Mouse (Mus musculus): ENCODE results near the gene Smim20. TPM values are rescaled to one million over a fixed set of nuclear protein-coding genes. Genes with fewer than 3 reads are reported as not detected.

The Smim20 gene
- total RNA-seq (2021): 100 to 1,000 TPM in 1 of 2 experiments, 10 to 100 TPM in 1; 95.9 to 107 TPM

DNA sequence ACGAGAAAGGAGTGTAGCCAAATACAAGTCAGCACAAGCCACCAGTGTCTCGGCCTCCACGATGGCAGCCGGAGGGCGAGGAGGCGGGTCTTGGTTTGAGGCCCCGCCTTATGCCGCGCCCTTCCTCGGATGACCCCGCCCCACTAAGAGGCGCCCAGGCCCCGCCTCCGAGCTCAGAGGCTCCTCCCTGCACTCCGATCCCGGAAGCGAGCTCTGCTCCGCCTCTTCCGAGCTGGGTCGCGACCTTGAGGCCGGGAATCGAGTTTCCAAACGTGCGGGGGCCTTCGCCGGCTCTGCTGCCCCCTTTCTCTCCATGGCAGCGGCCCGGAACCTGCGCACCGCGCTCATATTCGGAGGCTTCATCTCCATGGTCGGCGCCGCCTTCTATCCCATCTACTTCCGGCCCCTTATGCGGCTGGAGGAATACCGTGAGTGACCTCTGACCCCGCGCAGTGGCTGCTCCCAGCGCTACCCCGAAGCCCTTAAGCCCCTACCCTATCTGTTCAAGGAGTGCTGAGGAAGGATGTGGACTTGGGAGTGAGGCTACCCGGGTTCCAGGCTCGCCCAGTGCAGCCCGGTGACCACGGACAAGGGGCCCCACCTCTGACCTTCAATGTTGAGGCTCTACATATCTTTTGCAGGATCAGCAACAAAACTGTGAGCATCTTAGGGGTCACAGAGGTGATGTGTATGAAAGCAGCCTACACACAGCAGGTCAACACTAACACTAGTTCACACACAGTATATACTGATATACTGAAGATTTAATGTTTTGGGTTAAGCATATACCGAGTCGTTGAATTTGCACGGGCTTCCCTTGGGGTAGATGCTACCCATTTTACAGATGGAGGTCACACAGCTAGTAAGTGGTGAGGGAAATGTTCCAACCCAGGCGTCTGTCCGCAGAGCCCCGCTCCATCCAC, at the start of gene Smim20:
Smim20 (plus strand) TSS at position 153 of the 923 bp plus-strand sequence.
- peak; percentile 84 to 85 for DNase-seq
- intact Hi-C loops (cut with DNase I): loop anchor here (5.0 kb wide), 1 partner anchor 320 kb away; no protein-coding TSS in a partner anchor

DNA sequence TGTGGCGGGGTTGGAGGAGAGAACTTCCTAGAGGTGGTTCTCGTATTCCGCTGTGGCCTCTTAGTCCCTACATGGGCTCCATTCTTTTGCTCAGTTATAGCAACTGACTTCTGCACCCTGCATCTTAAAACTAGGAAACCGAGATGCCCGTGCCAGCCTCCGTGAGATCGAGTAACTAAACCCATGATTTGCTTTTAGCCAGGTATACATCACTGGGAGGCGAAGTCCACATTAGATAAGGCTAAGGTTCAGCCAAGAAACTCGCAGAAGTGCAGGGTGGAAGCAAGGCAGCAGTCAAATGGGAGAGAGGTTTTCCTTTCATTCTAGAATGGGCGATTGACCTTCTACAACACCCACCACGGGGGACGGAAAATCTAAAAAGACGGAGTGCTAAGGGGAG, 41.4 kb upstream of the Smim20 start:
- intact Hi-C loops (cut with DNase I): no loop called here
- DNase-seq: no peak

DNA sequence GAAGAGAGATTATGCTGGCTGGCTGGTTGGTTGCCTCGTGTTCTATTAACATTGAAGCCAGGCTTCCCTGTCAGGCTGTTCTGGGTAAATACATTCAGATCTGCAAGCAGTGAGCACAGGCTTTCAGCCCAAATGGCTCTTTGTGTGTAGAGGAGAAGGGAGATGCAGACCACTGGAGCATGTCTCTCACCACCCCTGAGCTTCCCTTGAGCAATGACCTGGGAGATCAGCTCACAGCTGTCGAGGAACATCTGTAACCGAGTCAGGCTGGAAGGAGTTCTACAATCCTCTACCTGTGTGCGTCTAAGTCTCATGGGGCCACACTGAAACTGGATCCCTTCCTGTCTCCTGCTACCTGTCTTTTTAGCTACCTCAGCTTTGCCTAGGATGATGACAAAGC, 36.3 kb upstream of the Smim20 start:
- no peak for DNase-seq

DNA sequence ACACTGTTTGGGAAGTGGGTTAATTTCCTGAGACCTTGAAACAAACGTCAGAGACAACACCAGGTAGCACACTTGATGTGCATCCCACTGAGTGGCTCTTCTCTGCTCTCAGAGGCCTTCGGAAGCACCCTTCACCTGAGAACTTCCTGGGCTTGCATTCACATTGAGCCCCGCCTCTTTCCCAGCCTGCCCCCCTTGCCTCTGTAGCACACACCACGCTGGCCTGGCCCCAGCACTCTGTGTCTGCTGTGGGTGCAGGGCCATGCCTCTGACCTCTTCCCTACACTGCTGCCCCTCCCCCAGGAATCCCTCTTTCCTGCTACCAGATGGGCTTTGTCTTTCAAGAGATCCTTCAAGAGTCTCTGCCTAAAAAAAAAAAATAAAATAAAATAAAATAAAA, 31.3 kb upstream of the Smim20 start:
- intact Hi-C loops (cut with DNase I): no loop called here
- DNase-seq: no peak

More for the DNA sequence above, 36.3 kb upstream of the Smim20 start:
- intact Hi-C loops (cut with DNase I): no loop called here

DNA sequence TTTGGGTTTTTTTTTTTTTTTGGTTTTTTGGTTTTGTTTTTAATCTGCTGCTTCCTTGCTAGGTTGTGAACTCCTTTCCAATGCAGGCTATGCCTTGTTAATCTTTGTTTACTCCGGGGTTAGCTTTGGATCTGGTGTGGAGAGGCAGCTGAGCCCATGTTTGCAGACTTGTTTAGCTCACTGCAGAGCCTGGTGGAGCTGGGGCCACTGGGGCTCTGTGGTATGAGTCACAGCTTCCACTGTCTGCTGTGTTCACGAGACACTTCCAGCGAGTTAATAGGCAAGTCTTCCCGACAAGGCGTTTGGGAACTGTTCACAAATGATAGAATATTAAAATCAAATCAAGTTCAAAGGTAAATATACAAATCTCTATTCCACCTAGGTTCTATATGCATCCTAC, 30.7 kb upstream of the Smim20 start:
- intact Hi-C loops (cut with DNase I): no loop called here
- peak in 1 of 2 experiments; percentile 17 for DNase-seq

DNA sequence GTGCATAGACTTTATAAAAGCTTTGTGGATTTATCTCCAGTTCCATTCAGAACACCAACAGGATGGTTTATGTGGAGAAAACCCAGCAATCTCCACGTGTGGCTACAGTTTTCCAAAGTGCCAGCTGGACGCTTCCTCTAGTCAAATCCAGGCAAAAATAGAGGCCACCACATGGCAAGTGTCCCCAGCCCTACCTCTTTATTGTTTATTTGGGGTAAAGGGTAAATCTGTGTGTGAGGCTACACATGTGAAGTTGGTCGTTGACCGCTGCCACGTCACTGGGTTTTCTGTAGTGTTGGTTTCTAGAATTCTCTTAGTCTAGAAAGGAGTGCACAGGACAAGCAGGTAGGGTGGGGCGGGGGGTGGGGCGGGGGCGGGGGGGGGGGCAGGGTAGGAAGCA, 30.1 kb upstream of the Smim20 start:
- intact Hi-C loops (cut with DNase I): no loop called here
- DNase-seq: no peak

DNA sequence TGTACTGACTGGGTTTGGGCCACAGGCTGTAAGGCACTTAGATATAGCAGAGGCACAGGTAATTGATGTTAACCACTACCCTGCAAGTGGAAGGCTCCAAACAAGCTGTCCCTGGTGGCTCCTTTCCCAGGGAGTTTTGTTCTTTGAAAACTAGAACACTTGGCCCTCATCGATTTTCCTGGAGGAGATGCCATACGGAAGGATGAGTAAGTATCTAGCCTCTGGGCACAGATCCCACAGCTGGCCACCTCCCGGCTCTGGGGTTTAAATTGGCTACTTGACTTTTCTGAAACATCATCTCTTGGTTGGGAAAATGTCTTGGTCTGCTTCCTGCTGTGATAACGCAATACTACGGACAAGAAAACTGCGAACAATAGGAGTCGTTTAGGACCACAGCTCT, 28.1 kb upstream of the Smim20 start:
- intact Hi-C loops (cut with DNase I): no loop called here
- no peak for DNase-seq

DNA sequence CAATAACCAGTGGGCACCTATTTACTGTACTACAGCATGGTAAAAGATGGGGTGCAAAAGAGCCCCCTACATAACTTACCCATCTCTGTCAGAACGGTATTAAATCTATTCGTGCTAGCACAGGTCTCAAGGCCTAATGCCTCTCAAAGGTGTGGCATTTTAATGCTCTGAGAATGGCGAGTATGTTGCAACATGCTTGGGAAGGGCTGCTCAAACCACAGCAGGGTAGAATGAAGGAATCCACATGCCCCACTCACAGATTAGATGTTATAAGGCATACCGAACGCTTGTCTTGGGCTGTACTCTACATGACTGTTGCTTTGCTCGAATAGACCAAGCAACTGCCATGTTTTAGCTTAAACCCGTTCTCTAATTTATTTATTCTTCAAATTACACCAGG, 27.7 kb upstream of the Smim20 start:
- intact Hi-C loops (cut with DNase I): no loop called here
- DNase-seq: no peak

DNA sequence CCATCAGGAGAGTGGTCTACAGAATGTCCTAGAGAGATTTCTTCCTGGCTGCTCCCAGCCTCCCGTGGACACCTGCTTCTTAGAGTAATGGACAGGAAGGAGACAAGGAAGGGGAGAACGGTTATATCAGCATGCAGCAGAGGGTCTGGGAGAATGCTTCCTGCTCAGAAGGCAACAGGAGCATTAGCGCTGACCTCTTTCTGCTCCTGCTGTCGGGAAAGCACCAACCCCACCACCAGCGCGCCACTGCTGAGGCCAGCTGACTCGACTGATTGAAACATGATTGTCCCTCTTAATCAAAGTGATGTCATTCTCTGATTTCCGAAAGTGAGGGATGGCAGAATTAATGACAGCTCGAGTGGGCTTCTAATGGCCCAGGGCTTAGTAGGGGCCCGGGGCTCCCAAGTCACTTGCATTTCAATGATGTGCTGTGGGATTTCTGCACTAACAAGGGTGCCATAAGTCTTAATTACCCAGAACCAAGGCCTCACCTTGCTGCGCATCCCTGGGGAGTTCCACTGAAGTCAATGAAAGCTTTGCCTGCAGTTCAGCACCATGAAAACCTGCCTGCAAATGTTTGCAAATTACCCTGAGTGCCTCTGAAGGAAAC, 26.9 kb upstream of the Smim20 start:
- intact Hi-C loops (cut with DNase I): no loop called here
- no peak for DNase-seq

DNA sequence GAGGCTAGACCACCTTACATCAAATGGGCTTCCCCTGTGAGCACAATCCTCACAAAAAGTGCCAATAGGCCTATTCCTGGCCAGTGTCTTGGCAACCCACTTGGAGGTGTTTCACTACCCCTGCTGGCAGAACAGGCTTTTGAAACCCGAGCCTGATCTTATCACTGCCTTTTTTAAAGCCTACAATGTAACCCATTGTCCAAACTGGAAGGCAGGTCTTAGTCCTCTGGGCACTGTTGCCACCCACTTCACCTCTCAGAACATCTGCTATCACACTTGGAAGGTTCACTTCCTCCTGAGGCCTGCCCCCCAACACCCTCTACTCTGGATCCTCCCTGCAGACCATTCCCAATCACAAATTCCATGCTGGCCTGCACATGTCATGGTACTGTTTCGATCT, 25.8 kb upstream of the Smim20 start:
- intact Hi-C loops (cut with DNase I): no loop called here
- no peak for DNase-seq

DNA sequence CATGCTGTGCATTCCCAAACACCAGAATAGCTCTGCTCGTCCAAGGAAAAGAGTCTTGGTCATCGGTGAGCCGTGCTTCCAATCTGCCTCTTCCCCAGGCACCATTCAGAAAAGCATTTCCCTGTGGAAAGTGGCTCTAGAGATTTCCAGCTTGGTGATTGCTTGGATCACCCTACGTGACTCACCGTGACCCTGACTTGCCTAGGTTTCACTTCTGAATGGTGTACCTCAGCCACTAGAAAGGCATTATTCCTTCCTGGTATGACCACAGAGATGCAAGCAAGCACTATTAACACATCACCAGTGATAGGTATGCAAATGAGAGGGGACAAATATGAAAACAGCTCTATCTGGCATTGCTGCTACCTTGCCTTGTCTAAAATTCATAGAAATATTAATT, 24.9 kb upstream of the Smim20 start:
- intact Hi-C loops (cut with DNase I): no loop called here
- DNase-seq: no peak

DNA sequence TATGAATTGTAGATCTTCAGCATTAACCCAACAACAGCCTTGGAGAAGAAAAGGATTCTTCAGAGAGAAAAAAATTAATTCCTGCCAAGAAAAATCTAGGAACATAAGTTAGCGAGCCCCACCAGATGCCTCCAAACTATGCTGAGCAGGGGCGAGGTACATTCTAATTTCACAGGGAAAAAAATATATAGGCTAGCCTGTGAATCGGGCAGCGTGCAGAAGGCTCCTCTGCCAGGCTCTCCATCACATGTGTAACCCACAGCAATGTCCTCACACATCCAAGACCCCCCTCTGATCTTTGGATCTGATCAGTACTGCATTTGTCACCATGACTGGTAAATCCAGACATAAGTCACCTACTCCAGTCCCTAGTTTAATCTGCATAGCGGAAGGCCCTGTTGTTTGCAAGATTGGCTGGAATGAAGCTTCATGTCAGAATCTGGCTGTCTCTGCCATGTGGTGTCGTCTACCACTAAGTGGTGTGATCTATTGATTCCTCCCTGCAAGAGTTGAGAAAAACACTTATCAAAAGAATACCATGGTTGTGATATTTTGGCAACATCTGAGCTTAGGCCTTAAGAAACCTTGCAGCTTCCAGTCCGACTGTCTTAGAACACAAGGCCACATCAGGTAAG, 23.9 kb upstream of the Smim20 start:
- intact Hi-C loops (cut with DNase I): no loop called here
- no peak for DNase-seq

DNA sequence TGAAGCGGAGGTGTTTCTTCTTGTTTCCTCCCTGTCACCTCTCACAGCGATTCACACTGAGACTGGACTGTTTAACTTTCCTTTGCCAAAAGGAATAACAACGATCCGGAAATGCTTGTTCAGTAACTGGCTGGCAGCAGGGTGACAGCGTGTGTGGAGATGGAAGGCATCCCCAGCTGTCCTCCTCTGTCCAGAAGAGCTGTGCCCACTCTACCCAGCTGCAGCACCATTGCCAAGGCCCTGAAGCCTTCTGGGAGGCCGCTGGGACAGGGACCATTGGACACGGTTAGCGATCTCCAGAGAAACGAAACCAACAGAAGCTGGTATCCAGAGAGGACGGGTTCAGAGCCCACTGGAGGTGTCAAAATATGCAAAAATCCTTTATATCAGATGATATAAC, 22.9 kb upstream of the Smim20 start:
- intact Hi-C loops (cut with DNase I): no loop called here
- DNase-seq: no peak

DNA sequence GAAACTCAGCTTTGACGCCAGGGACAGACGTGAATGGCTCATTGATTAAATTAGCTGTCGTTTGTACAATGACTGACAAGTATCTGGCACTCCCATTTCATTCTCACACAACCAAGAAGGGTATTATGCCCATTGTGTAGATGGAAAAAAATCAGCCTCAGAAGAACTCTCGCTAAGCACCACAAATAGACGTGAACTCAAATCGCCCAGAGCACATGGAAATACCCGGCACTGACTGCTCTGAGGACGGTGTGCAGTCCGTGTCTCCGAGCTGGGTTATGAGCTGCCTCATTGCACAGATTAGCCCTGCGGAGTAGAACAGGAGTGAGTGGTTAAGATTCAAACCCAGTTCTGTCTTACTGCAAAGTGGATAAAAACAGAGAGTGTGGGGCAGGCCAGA, 18.4 kb upstream of the Smim20 start:
- intact Hi-C loops (cut with DNase I): no loop called here
- DNase-seq: no peak

DNA sequence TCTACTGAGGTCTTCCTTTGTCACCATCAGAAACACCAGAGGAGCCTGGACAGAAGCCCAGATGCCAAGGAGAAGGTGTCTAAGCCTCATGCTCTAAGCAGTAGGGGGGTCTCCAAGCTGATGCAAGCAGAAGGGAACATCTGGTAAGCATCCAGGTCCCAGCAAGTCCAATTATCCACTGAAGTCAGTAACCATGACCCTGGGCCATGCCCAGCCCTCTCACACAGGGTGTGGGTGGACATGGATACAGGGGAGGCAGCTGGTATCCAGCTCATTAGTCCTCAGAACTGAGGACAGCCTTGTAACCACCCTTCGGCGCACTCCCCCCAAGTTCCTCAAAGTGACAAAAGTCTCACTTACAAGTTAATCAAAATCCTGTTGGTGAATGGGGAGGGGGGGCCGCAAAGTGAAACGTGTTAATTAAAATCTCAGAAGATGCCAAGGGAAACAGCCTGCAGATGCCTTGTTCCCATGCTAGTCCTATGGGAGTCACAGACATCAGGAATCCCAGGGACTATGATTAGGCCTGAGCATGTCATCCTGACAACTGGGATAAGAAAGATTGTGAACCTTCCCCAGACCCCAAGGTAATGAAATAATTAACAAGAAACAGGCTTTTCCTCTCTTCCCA, 17.3 kb upstream of the Smim20 start:
- no peak for DNase-seq
- intact Hi-C loops (cut with DNase I): loop anchor here (10.0 kb wide), 1 partner anchor 365 kb away; no protein-coding TSS in a partner anchor

DNA sequence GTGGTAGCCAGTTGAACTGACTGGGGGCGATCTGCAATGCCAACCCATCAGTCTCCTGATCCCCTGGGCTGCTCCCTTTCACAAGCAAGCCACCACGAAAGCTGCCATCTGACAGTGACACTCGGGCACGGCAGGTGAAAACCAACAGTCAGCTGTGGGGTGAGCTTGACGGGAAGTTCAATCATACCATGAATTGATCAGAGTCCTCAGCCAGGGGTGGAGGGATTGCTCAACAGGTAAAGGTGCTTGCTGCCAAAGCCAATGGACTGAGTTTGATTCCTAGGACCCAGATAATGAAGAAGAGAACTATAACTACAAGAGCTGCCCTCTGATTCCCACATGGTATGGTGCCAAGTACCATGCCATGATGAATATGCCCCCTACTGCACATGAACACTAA, 12.7 kb upstream of the Smim20 start:
- intact Hi-C loops (cut with DNase I): loop anchor here (10.0 kb wide), 1 partner anchor 369 kb away; no protein-coding TSS in a partner anchor
- no peak for DNase-seq

DNA sequence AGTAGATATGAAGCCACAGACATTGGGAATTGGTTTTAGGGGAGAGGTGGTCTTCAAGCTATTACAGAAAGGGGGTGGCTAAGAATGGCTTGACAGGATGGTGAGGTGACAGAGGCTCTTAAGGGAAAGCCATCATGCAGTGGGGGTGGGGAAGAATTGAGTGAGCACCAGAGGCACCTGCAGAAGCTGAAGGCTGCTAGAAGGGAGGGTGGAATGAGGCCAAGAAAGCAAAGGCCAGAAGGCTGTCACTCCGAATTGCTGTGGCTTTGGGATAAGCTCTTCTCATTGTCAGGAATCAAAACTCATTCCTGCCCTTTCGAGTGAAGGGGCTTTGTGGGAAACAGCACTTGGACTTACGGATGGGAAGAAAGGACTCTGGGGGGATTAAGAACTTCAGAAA, 12.1 kb upstream of the Smim20 start:
- no peak for DNase-seq
- intact Hi-C loops (cut with DNase I): loop anchor here (10.0 kb wide), 1 partner anchor 370 kb away; no protein-coding TSS in a partner anchor

DNA sequence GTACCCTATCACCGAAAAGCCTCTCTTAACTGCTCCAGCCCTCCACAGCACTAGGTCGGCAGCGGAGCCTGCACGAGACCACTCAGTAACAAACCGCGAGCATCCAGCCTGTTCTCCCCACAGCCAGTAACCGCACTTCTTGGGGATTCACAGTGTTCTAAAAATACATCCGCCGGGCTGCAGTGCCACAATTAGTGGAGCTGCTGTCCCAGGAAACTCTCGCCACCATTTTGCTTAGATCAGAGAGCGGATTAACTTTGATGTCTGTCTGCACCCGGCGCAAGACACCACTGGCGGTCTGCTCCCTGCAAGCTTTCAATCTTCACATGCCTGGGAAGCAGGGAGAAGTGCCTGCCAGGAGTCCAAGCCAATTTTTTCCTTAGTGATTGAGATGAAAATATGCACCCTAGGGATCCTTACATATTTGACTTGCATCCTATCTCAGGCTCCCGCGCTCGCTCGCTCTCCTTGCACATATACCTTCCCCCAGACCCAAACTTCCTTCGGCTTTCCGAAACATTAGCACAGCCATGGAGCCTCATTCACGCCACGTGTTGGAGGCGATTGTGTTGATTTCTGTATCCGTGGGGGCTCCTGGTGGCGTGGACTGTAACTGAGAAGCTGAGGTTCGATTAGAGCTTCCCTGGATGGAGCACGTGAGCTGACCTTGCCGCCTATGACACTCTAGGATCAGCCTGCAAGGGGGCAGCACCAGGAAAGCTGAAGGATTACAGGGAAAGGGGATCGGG, 8.7 kb upstream of the Smim20 start:
- intact Hi-C loops (cut with DNase I): loop anchor here (10.0 kb wide), 1 partner anchor 373 kb away; no protein-coding TSS in a partner anchor
- DNase-seq: no peak

DNA sequence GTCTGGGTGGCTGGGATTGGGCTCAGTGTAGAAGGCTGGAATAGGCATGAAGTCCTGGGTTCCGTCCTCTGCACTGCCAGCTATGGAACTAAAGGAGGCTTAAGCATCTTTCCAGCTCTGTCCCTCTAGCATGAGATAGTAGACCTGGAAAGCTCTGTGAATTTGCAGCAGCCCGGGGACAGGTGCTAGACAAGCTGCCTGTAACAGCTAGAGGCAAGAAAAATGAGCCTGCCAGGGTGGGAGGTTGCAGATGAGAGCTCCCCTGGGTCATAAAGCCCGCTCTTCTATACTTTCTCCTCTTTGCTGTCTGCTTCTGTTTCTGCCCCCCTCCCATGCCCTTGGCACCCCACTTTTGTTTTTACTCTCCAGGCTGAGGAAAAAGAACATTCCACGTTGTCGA, 7.0 kb upstream of the Smim20 start:
- intact Hi-C loops (cut with DNase I): loop anchor here (10.0 kb wide), 1 partner anchor 375 kb away; no protein-coding TSS in a partner anchor
- DNase-seq: no peak

DNA sequence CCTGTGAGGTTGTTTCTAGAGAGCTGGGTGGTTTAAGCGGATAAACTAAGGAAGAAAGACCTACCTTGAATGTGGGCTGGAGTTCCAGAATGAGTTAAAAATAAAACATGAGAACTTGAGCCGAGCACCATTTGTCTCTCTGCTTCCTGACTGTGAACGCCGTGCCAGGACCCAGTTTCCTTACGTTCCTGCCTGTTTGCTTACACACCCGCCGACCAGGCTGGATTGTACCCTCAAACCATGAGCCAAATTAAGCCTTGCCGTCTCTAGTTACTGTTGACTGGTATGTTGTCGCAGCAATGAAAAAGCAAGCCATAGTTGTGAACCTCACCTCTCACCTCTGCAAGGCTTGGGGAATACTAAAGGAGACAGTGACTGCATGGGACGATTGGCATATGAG, 4.9 kb upstream of the Smim20 start:
- intact Hi-C loops (cut with DNase I): no loop called here

More for the DNA sequence above, 4.9 kb upstream of the Smim20 start:
- no peak for DNase-seq

Measured in heart, postnatal 36 days (tissue).